Mouse (Mus musculus) ES-Bruce4 (cell line): ENCODE results near the gene Ccdc107. TPM values are rescaled to one million over a fixed set of nuclear protein-coding genes. Genes with fewer than 3 reads are reported as not detected.

Experiments
- H3K27ac ChIP-seq: 2 replicates; pipeline ENCODE4 v1.5.1; 2012; ENCODE audit warnings: low read length, inconsistent platforms; ENCODE audit not compliant: insufficient read depth
- H3K27me3 ChIP-seq: 2 replicates; pipeline ENCODE4 v1.6.1; 2012; ENCODE audit warnings: mild to moderate bottlenecking, low read length, inconsistent platforms; ENCODE audit not compliant: control insufficient read depth, poor library complexity, insufficient read depth, severe bottlenecking
- H3K36me3 ChIP-seq: 2 replicates; pipeline ENCODE4 v1.6.1; 2012; ENCODE audit warnings: inconsistent platforms, mild to moderate bottlenecking, low read length, moderate library complexity; ENCODE audit not compliant: control insufficient read depth, poor library complexity, insufficient read depth, severe bottlenecking
- H3K4me1 ChIP-seq: one replicate; pipeline ENCODE4 v1.8.1; 2011; ENCODE audit warnings: low read length; ENCODE audit not compliant: control insufficient read depth, insufficient read depth
- H3K4me3 ChIP-seq: 2 replicates; pipeline ENCODE4 v1.5.1; 2011; ENCODE audit warnings: low read depth, mild to moderate bottlenecking, low read length
- H3K9ac ChIP-seq: 2 replicates; pipeline ENCODE4 v1.6.1; 2012; ENCODE audit warnings: low read depth, mild to moderate bottlenecking, inconsistent platforms; ENCODE audit not compliant: poor library complexity, severe bottlenecking
- H3K9me3 ChIP-seq: replicated peaks from 2 replicates; pipeline ENCODE4 v1.6.1; 2012; ENCODE audit warnings: mild to moderate bottlenecking, low read length, inconsistent platforms; ENCODE audit not compliant: control insufficient read depth, poor library complexity, insufficient read depth, severe bottlenecking
- CTCF ChIP-seq: IDR thresholded peaks from one replicate; pipeline ENCODE4 v1.8.1; 2011; ENCODE audit warnings: low read depth, low read length
- EP300 ChIP-seq: IDR thresholded peaks from 2 replicates; pipeline ENCODE4 v1.6.1; 2011; ENCODE audit warnings: low read depth, low read length; ENCODE audit not compliant: insufficient read depth
- POLR2A ChIP-seq: IDR thresholded peaks from one replicate; pipeline ENCODE4 v1.8.1; 2011; ENCODE audit warnings: low read length; ENCODE audit not compliant: insufficient read depth
- polyA plus RNA-seq: library from polyadenylated mRNA; stranded (reverse); fragments of >200 nt; gene quantifications from 2 replicates; pipeline ENCODE4 v1.2.4, GENCODE M21; 2011; ENCODE audit warnings: low read depth; ENCODE audit not compliant: missing spikeins, insufficient read depth, insufficient read length

Ccdc107 gene
- polyA plus RNA-seq, 1 experiment, result 16.5 TPM

DNA sequence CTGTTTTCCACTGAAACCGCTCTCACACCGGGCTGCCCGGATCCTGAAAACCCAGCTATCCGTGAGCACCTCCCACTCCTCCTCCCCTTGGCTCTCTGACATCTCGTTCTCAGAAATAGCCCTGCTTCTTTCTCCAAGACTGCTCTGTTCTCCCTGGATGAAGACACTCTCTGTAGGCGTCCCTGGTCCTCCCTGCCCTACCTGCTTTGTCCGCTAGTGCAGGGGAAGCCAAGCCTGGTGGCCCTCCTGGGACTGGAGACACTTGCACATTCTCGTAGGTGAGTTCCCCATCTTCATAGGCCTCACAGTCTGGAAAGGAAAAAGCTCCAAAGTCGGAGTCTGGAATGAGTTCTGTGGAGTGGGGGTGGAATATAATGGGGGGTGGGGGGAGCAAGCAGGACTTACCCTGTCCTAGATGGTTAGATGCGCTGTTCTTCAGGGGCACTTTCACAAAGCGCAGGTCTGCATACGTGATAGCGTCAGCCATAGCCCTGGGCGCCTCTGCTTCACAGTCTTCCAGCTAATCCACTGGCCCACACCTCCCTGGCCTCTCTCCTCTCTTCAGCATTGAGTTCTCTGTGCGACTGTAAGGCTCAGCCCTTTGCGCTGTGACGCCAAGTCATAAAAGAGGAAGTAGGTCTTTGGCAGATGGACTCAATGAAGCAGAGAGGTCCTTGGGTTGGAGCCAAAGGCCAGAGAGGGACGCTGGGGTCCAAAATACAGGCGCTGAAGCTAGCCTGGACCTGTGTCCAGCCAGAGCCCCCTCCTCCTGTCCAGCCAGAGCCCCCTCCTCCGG lies 38.5 kb upstream of the Ccdc107 start, which contains the start of gene Cd72:
Gene Cd72, minus strand, starts transcription at position 588 of the 796 bp plus-strand sequence.
- H3K4me3 ChIP-seq, result no peak within 1 kb of the TSS
- no peak within 1 kb of the TSS for H3K9ac ChIP-seq
- H3K27me3 ChIP-seq, result no peaks in the 10 kb centered on the region
- TF ChIP-seq POLR2A, result no peak
- no peak for TF ChIP-seq EP300
- TF ChIP-seq CTCF, result no peak
- H3K4me1 ChIP-seq, result no peaks in the 10 kb centered on the region
- H3K9me3 ChIP-seq, result no peaks in the 10 kb centered on the region
- H3K36me3 ChIP-seq, result no peaks in the 10 kb centered on the region
- H3K27ac ChIP-seq, result no peak within 1 kb of the TSS

DNA sequence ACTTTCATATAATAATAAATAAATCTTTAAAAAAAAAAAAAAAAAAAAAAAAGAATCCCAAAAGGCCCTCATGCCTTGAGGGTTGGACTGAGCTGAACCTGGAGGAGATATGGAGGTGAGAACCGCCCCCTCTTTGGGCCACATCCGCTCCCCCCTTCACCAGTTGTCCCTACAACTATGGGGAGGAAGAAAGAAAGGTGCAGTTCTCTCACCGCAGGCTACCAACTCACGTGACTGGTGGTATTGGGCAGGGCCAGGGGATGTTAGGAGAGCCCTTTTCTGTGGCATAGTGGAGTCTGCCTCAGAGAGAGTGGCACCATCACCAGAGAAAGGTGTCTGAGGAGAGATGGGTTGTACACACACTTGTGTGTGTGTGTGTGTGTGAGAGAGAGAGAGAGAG lies 36.2 kb upstream of the Ccdc107 start:
- H3K4me1 ChIP-seq, result no peaks in the 10 kb centered on the region
- TF ChIP-seq POLR2A, result no peak
- no peak for TF ChIP-seq CTCF
- no peak for TF ChIP-seq EP300
- no peaks in the 10 kb centered on the region for H3K36me3 ChIP-seq
- no peaks in the 10 kb centered on the region for H3K9me3 ChIP-seq
- H3K27me3 ChIP-seq, result no peaks in the 10 kb centered on the region
- H3K27ac ChIP-seq, result no peak overlapping the region
- no peak overlapping the region for H3K9ac ChIP-seq
- no peak overlapping the region for H3K4me3 ChIP-seq

DNA sequence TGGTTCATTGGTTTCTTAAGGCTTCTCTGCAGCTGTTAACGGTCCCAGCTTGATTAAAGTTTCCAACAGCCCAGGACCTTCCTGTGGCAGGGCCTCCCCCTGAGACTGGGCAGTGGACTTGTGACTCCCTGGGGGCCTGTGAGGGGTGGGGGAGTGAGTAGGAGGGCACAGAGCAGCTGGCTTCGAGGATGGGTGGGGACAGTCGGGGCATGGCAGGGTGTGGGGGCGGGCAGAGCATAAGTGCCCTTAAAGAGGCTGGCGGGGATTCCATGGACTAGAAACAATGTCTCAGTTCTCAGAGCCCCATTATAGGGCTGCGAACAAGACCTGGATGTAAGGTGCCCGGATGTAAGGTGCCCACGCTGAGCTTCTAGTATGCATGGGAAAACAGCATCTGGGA lies 35.6 kb upstream of the Ccdc107 start:
- Histone ChIP-seq H3K27ac (no peak overlapping the region), H3K36me3 (no peaks in the 10 kb centered on the region), H3K9ac (no peak overlapping the region), H3K4me1 (no peaks in the 10 kb centered on the region), H3K4me3 (no peak overlapping the region), H3K9me3 (no peaks in the 10 kb centered on the region), H3K27me3 (no peaks in the 10 kb centered on the region)
- TF ChIP-seq POLR2A, result no peak
- TF ChIP-seq EP300, result no peak
- no peak for TF ChIP-seq CTCF

DNA sequence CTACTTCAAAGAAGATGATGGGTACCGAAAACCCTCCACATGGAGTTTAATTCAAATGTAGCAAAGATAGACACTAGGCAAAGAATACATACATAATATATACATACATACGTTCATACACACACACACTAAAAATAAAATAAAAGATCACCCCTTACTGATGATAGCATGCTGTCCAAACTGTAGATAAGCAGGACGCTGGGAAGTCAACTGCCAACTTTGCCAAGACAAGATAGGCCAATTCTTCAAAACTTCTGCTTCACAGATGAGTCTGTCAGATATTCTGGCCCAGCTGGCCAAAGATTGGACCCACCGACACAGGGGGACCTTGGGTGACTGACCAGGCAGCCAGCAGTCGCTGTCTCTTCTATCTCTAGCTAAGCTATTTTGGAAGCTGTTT lies 29.6 kb upstream of the Ccdc107 start:
- Histone ChIP-seq H3K27ac (no peak overlapping the region), H3K36me3 (no peaks in the 10 kb centered on the region), H3K4me1 (no peaks in the 10 kb centered on the region), H3K9ac (no peak overlapping the region), H3K9me3 (no peaks in the 10 kb centered on the region; the same call in 1 of the 2 replicates), H3K27me3 (no peaks in the 10 kb centered on the region), H3K4me3 (no peak overlapping the region)
- TF ChIP-seq EP300 (no peak), CTCF (no peak), POLR2A (no peak)

DNA sequence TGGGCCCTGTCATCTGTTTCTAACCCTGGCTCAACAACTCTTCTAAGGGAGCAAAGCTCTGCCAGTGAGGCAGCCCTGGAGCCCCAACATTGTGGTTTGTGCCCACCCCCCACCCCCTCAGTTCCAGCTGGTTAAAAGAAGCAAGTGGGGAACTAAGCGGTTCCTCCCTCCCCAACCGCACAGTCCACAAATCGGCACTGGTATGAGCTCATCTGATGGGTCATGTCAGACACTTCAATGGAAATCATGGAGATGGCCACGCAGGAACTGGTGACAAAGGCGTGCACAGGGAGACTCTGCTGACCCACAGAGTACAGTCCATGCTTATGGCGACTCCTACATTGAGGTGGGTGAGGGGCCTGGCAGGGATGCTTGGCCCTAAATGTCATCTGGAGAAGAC lies 26.8 kb upstream of the Ccdc107 start:
- no peaks in the 10 kb centered on the region; the same call in 1 of the 2 replicates for H3K9me3 ChIP-seq
- no peak overlapping the region for H3K9ac ChIP-seq
- no peak overlapping the region for H3K27ac ChIP-seq

DNA sequence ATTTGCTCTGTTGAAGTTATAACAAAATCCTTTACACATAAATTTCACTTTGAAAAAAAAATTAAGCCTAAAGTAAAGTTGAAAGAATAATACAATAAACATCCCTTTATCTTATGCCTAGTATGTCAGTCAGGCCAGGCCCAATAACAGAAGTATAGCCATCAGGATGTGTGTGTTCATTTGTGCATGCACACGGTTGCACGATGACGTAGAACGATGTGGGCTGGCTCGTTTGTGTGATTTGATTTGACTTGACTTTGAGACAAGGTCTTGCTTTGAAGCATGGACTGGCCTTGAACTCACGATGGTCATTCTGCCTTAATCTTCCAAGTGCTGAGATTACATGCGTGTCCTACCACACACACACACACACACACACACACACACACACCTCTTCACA lies 25.8 kb upstream of the Ccdc107 start:
- H3K4me3 ChIP-seq, result no peak overlapping the region
- H3K9me3 ChIP-seq, result no peaks in the 10 kb centered on the region; the same call in 1 of the 2 replicates
- H3K27me3 ChIP-seq, result no peaks in the 10 kb centered on the region
- TF ChIP-seq EP300, result no peak
- no peak for TF ChIP-seq POLR2A
- TF ChIP-seq CTCF, result no peak
- H3K36me3 ChIP-seq, result no peaks in the 10 kb centered on the region
- H3K27ac ChIP-seq, result no peak overlapping the region
- no peak overlapping the region for H3K9ac ChIP-seq
- no peaks in the 10 kb centered on the region for H3K4me1 ChIP-seq

More for the DNA sequence above, 26.8 kb upstream of the Ccdc107 start:
- TF ChIP-seq EP300, result no peak
- no peak for TF ChIP-seq CTCF
- no peak for TF ChIP-seq POLR2A
- Histone ChIP-seq H3K4me3 (no peak overlapping the region), H3K4me1 (no peaks in the 10 kb centered on the region), H3K36me3 (no peaks in the 10 kb centered on the region), H3K27me3 (no peaks in the 10 kb centered on the region)
